Mouse (Mus musculus) erythroid progenitor cell, adult 5-6 weeks (primary cell): ENCODE measurements around the gene Alpl. TPM values are rescaled to one million over a fixed set of nuclear protein-coding genes. Genes with fewer than 3 reads are reported as not detected.

Experiments used
- ATAC-seq: replicated peaks from 2 replicates; pipeline ENCODE4 v1.8.0; 2016; ENCODE audit warnings: moderate number of reproducible peaks, mild to moderate bottlenecking, moderate TSS enrichment, inconsistent platforms; ENCODE audit not compliant: poor library complexity, low FRiP score, severe bottlenecking
- total RNA-seq, 2 experiments: library from RNA; stranded (forward) in 1 of 2; stranded (reverse) in 1 of 2; fragments of 150-400 nt in 1 of 2; fragments of 186-747, 209-891 nt in 1 of 2; gene quantifications; 2 replicates each; pipeline versions ENCODE4 v1.2.3 to v1.2.4; 2015 to 2017; ENCODE audit warnings: low replicate concordance in 2 of 2

Alpl gene
- total RNA-seq, 2 experiments from 2014 or later = not detected

DNA sequence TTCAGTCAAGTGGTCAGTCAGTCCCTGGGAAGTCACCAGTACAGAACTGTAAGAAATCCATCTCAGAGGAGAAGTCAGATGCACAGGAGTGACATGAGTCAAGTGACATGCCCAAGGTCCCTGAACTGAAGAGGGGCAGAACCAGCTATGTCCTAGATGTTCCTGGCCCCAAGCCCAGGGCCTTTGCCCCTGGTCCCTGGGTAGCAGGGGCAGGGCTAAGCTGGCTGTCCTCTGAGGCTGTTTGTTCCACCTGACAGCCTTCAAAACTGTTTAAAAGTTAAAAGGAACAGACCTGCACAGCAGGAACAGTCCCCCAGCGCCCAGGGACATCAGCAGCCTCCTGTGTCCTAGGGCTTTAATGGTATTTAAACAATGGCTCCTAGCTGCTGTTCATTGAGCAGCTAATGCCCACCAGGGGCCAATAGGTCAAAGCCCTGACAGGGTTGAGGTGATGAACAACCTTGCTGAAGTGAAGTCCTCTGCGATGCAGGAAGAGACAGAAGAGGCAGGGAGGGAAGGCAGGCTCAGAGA lies 22.8 kb downstream of the Alpl start:
- no peak for ATAC-seq

DNA sequence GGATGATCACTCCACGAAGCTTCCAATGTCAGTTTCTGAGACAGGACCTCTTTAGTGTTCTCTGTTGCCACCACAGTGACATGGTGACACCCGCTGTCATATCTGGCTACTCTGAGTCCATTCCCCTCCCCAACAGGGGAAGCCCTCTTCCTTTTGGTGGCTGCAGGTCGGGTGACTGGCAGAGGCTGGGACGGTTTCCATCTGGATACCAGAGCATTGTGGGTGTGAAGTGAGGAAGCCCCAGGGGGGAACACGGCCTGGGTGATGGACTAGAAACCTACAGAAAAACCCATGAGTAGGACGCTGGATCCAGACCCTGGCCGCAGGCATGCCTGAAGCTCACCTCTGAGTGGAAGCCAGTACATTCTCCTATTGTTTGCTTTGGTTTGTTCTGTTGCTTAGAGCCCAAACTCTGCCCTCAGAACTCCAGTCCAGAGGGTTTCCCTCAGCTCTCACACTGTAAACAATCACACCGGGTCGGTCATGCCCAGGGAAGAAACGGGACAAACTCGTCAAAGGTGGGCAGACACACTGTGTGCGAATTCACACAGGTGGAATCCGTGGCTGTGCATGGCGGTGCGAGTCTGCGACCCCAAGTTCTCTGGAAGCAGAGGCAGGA lies 23.6 kb downstream of the Alpl start:
- ATAC-seq = no peak

DNA sequence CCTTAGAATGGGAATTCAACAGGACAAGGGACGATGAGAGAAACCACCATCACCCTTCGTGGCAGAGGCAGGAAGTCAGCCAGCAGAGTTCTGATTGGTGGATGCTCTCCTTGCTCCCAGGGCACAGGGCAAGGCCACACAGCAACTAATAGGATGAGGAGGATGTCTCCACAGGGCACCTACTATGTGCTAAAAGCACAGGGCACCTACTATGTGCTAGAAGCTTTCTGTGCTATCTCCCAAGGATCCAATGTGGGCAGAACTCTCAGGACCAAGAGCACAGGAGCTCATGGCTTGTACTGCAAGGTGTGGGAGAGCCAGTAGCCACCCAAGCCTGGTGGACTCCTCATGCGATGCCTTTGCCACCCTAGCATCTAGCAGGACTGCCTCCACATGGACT lies 24.4 kb downstream of the Alpl start:
- ATAC-seq = no peak

DNA sequence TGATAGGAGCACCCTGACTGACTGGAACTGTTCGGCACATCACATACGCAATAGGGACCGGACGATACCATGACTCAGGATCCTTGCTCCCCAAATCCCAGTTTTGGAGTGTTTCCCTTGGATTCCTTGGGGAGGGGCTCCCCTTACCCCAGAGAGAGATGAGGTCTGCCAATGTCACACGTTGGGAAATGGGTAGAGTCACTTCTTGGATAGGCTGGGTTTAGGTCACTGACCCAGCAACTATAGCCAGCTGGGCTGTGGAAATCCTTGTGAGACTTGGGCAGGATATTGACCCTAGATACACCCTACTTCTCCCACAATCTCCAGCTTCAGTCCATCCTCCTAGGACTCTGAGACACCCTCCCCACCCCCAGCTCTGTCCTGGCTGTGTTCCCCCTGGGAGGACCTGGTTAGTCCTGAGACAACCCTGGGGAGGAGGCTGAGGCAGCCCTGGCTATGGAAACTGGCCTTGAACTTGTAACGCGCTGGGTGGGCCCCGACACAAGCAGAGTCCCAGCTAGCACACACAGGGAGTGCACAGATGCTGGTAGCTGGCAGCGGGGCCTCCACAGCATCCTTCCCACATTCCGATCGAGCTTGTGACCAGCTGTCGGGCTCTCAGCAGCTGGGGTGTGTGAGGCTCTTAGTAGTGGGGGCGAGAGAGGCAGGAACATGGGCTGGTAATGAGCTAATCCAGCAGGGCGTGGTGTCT lies 25.1 kb downstream of the Alpl start:
- ATAC-seq = no peak

DNA sequence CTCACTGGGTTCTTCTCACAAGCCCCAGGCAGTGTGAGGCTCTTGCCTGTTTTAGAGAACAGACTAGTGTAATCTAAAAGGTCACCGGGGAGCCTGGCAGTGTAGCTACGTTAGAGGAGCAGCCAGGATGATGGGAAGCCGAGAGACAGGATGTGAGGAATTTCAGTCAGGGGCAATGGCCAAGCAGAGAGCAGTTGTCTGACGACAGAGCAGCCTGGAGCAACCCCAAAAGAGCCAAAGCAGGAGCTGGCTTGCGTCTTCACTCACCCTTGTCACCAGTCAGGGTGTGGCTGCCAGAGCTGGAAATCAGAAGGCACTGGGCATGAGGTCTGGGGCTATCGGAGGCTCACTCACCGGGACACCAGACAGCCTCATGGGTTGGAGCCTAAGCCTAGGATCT lies 26.5 kb downstream of the Alpl start:
- no peak for ATAC-seq

DNA sequence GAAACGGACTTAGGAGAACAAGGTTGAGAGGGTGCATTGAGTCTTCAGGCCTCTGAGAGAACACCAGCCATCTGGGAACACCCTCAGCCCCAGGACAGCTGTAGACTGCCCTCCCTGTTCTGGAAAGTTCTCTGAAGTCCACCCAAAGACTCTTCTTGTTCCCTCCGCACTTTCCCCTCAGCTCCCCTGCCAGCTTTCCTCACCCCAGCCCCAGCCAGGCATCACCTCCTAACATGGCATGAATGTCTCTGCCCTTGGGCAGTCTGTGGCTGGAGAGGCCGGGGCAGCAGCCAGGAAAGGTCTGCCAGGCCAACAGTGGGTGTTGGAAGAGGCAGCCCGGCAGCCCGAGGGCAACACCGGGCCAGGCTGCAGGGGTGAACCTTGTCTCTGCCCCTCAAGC lies 27.4 kb downstream of the Alpl start:
- ATAC-seq = no peak

DNA sequence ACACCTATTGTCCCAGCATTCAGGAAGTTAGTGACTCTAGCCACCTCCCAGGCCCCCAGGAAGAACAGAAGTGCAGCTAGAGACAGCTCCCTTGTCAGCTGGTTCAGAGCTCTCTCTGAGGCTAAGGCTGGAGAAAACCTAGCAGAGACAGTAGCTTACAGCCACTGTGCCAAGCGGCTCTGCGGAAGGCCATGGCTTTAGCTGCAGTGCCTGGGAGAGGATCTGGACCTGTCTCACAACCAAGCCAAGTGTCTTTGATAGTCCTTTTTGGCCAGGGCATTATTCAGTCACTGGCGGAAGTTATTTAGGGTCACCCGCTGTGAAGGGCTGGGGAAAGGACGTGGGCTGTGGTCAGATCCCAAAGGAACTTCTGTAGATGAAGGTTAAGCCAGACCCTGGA lies 27.8 kb downstream of the Alpl start:
- ATAC-seq = no peak

DNA sequence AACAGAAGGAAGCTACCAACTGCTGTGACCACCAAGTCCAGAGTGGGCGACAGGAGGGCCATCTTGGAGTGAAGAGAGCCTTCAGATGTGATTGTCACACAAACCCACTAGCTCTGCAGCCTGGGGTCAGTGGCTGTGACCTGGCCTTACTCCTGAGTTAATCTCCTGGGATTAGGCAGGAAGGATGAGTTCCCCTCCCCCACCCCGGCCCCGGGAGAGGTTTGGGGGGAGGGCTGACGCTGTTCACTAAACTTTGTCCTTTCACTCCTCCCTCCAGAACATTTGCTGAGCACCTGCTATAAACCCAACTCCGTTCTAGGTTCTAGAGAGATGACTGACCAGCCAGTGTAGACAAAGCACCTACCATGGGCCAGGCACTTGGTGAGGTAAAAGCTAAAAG lies 29.8 kb downstream of the Alpl start:
- ATAC-seq = no peak

DNA sequence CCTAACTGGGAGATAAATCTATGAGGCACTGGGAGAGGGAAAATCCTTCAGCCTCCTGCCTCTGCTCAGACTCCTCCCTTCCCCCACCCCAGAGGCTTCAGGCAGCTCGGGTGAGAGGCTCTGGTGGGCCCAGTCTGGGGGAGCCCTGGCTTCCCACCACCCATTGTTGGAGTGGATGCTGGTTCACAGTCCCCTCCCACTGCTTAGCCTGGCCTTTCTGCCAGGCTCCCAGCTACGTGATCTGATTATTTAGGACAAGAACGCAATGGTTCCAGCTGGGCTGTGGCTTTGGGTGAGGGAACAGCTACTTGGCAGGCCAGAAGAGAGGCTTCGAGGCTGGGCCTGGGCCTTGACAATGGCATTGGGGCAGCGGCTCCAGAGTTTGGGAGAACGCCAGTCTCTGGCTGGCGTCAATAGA lies 30.6 kb downstream of the Alpl start:
- ATAC-seq = no peak

DNA sequence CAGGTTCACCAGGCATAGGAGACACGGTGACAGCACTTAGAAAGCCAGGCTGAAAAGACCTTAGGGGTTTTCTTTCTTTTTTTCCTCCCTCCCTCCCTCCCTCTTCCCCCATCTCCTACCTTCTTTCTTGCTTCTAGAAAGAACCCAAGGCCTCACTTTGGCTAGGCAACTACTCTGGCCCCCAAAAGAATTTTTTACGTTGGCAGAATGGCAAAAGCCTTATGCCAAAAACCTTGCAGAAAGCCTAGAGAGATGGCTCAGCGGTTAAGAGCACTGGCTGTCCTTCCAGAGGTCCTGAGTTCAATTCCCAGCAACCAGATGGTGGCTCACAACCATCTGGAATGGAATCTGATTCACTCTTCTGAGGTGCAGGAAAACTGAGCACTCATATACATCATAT lies 31.6 kb downstream of the Alpl start:
- no peak for ATAC-seq

DNA sequence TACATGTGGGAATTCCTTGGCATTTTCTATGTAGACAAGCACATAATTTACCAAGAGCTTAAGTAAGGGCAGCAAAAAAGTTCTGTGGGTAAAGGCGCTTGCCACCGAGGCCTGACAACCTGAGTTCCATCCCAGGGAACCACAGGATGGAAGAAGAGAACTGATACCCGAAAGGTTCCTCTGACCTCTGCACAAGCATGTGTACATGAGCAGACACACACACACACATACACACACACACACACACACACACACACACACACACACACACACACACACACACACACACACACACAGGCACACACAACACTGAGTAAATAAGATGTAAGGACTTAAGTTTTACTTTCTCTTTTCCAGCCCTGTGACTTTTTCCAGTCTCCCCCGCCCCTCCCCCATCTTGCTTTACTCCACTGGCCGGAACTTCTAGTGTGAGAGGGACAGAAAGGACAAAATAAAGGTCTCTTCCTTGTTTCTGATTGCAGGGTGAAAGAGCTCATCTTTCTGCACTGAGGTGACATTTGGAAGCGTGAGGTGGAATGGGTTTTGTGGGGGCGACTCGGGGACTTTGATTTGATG lies 32.2 kb downstream of the Alpl start:
- no peak for ATAC-seq

DNA sequence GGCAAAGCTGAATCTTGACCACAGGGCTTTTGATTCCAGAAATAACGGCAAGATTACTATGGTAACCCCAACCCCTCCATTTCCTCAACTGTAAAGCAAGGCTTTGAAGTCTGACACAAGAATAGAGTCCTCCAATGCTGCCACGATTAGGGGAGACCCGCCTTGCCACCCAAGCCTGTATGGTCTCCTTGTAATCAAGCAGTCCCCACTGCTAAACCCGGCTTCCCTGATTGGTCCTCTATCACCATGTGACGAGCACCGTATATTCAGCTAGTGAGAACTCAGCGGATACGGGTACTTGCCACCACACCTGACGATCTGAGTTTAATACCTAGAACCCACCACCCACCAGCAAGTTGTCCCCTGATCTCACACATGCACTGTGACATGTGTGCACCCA lies 33.3 kb downstream of the Alpl start:
- ATAC-seq = no peak

DNA sequence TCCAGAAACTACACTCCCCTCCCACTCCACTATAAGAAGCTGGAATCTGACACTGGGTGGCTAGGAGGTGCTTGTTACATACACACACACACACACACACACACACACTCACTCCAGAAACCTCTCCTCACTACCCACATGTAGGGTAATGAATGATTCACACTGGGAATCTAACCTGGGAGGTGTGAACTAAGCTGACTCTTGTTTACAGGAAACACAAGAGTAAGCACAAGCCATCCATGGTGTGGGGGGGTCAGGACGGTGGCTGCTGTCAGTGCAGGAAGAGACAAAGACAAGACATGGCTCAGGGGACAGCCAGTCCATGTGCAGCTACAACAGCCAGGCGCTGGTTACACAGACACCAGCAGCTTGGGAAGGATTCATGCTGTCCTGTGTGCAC lies 41.7 kb downstream of the Alpl start:
- no peak for ATAC-seq

DNA sequence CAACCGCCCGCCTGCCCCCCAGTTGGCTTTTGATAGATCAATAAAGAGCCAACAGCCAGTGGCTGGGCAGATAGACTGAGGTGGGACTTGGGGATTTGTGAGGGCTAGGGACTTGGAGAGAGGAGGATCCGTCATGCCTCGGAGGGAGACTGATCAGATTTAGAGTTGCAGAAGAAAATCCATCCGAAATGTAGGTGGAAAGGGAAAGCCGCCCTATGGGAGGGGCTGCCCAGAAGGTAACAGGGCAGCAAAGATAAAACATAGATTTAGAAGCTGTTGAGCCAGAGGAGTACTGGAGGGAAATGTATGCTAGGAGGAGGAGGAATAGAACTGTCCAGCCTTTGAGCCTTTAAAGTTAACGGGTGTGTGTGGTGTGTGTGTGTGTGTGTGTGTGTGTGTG lies 43.0 kb downstream of the Alpl start:
- no peak for ATAC-seq

DNA sequence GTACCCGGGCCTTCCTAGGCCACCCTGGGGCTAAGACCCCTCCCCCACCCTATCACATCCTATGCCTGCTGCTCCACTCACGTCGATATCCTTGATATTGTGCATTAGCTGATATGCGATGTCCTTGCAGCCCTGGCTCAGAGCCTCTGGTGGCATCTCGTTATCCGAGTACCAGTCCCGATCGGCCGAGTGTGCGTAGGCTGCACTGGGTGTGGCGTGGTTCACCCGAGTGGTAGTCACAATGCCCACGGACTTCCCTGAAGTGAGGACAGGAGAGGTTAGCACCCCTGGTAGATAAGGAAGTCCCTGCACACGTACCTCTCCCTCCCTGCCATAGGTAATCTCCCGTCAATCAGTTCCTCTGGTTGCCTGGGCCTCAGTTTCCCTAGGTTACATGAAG lies 43.7 kb downstream of the Alpl start:
- no peak for ATAC-seq

DNA sequence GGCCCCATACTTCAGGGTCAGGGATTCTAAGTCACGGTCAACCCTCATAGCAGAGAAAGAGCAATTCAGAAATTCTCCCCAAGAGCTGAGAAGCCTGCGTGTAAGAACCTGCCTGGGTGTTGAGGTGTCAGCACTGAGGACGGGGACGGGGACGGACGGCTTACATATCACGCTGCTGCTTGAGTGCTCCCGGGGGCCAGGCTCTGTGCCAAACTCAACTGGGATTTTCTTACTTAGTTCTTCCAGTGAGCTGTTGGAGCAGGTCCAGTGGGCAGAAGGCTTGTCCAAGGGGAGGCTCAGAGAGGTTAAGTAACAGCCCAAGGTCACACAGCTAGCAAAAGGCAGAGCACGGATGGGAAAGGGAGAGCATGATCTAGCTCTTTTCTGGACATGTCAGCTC lies 44.5 kb downstream of the Alpl start:
- ATAC-seq = peak; percentile 50

DNA sequence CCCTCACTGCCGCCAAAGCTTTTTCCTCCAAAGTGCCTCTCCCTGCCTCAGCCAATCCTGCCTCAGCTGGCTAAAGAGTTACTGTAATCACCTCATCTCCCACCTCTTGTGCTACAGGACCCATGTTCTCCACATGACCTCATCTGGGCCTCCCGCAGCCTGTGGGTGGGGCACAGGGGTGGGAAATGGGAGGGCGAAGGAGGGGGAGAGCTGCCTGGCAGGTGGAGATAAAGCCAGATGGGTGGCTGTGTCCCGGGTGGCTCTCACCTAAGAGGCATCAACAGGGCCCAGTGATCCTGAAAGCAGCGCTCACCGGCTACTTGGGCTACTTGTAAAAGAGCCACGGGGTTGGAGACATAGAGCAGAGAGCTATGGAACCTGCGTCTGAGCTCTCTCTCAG lies 44.9 kb downstream of the Alpl start:
- ATAC-seq = peak; percentile 88

DNA sequence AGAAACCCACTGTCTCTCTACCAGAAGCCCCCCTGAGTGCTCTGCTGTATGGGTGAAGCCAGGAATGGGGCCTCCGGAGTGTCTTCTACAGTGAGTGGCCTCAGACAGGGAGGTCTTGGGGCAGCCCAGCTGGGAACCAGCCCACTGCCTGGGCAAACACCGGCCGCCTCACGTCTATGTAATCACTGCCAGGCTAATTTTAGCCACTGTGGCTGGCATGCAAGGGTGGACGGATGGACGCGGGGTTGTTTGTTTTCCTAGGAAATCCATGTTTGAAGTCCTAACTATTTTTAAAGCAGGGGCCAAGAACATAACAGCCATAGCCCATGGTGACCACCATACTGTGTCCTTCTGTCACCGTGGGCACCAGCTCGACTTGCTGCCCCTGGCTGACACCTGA lies 46.1 kb downstream of the Alpl start:
- ATAC-seq = no peak

DNA sequence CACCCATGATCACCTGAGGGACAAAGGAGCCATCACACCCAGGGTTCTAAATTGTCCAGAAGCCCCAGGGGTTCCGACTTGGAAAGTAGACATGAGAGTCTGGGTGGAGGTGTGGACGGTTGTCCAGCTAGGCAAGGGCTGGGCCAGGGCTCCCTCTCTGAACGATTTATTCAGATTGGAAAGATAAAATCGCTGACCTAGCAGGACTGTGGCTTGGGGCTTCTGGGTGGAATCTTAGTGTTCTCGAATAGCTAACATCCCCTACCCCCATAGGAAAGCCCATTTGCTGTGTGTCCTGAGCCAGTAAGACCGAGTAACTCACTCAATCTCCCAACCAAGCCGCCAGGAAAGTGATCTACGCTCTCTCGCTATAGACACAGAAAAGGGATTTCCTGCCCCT lies 46.5 kb downstream of the Alpl start:
- ATAC-seq = no peak

DNA sequence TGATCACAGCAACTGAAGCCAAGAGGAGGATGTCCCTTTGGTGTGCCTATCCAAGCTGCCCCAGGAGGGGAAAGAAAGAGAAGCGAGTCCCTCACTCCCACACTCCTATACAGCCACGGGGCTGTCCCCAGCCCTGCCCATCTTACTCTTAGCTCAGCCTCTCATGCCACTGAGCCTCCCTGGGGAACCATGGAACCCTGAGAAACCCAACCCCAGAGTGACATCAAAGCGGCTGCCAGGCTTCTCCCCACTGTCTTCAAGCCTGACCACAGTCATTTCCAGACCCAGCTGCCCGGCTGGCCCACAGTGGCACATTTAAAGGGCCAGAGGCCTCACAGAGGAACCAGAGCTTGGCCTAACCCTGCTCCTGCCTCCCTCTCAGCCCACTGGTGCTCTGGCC lies 47.5 kb downstream of the Alpl start:
- no peak for ATAC-seq

DNA sequence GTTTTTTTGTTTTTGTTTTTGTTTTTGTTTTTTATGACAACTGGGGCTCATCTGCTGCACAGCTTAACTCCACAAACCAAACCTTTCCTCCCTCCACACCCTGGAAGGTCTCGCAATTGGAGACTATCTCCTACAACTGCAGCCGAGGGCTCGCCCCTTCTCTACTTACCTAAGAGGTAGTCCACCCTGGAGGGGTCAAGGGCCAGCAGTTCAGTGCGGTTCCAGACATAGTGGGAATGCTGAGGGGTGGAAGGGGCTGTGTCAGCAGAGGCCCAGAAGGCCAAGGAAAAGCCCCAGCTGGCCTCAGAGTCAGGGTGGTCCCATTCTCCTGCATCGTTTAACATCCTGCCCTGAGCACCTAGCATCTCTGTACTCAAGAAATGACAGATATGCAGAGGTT lies 48.6 kb downstream of the Alpl start:
- no peak for ATAC-seq
